Mouse (Mus musculus): ENCODE data around the gene Polr1d. TPM values are rescaled to one million over a fixed set of nuclear protein-coding genes. Genes with fewer than 3 reads are reported as not detected.
A peak's percentile ranks its signal among the peaks of the same experiment; 100 is the strongest.

Gene Polr1d
- polyA plus RNA-seq, 1 experiment from 2014 or later = 114 TPM

- Histone ChIP-seq H3K9me3 (no peaks in the 10 kb centered on the region), H3K27me3 (no peaks in the 10 kb centered on the region), H3K4me2 (replicated peaks) (no peak overlapping the region), H3K36me3 (no peaks in the 10 kb centered on the region), H3K4me3 (no peak overlapping the region), H3K4me1 (peaks cover 4% of the 10 kb centered on the region), H3K9ac (replicated peaks) (no peak overlapping the region), H3K27ac (replicated peaks) (no peak overlapping the region)
- 93% methylated on average over 9 of the region's 9 CpGs for WGBS
- ATAC-seq (replicated peaks) = no peak
These were observed 19.0 kb upstream of the Polr1d start for GRCm38 (mm10) chr5:147057626-147058414.

DNA sequence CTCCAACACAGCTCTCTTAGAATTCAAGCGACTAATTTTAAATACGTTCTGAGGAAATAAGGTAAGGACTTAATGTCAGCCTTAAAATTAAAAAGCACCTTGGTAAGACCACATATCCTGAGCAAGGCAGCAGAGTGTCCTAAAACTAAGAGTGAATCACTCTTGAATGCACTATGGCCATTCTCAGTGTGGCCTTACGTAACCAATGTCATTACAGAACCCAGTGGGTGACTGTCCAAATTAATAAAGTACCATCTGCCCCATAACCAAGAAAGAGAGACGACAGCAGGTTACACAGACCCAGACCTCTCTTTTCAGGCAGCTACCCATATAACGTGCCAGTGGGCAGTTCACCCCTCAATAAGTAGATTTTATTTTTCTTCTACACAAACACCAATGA, 18.2 kb upstream of the Polr1d start:
- H3K4me3 ChIP-seq = no peak overlapping the region
- H3K36me3 ChIP-seq = no peaks in the 10 kb centered on the region
- H3K4me2 ChIP-seq (replicated peaks) = no peak overlapping the region
- H3K4me1 ChIP-seq = peaks cover 4% of the 10 kb centered on the region
- H3K27me3 ChIP-seq = no peaks in the 10 kb centered on the region
- H3K9ac ChIP-seq (replicated peaks) = no peak overlapping the region
- ATAC-seq (replicated peaks) = no peak
- H3K27ac ChIP-seq (replicated peaks) = no peak overlapping the region
- H3K9me3 ChIP-seq = no peaks in the 10 kb centered on the region
- WGBS = 93% methylated on average over 5 of the region's 5 CpGs

DNA sequence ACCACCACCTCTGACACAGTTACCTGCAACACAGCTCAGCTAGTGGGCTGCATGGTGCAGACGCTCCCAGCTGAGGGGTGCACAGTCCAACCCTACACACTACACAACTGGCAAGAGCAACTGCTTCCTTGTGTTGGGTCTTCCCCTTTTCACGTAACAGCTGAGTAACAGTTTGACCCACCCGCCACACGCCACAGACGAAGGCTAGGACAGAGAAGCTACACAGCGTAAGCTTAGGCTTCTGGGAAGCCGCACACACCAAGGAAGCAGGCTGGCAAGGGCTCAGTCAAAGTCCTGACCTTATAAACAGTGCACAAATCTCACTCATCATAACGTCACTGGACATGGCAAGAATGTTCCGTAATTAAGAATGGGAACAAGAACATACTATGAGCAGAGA, 17.5 kb upstream of the Polr1d start:
- Histone ChIP-seq H3K4me2 (replicated peaks) (no peak overlapping the region), H3K27me3 (no peaks in the 10 kb centered on the region), H3K27ac (replicated peaks) (no peak overlapping the region), H3K9ac (replicated peaks) (no peak overlapping the region), H3K4me3 (no peak overlapping the region), H3K9me3 (no peaks in the 10 kb centered on the region), H3K4me1 (peaks cover 4% of the 10 kb centered on the region), H3K36me3 (no peaks in the 10 kb centered on the region)
- ATAC-seq (replicated peaks) = no peak
- 86% methylated on average over 9 of the region's 9 CpGs for WGBS

DNA sequence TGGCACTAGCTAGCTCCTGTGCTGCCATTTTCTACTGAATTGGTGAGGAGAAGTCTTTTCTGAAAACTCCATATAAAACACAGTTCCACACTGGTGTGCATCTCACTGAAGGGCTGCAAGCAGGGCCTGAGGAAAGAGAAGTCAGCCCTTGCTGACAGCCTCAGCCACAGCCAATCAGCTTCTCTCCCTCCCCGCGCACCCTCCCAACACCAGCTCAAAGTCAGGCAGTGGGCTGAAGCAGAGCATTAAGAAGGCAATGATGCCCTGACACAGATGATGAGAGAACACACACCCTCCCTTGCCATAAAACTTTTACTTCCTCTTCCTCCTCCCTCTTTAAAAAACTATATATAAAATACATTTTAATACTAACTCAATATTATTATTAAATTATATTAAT, 16.8 kb upstream of the Polr1d start:
- Histone ChIP-seq H3K4me3 (no peak overlapping the region), H3K4me2 (replicated peaks) (no peak overlapping the region), H3K27ac (replicated peaks) (no peak overlapping the region), H3K9ac (replicated peaks) (no peak overlapping the region), H3K9me3 (no peaks in the 10 kb centered on the region), H3K27me3 (no peaks in the 10 kb centered on the region), H3K36me3 (no peaks in the 10 kb centered on the region), H3K4me1 (0 out of 2 replicates have a peak, but pooled peaks cover under 1% of the 10 kb centered on the region)
- ATAC-seq (replicated peaks) = no peak
- 85% methylated on average over 2 of the region's 2 CpGs for WGBS

DNA sequence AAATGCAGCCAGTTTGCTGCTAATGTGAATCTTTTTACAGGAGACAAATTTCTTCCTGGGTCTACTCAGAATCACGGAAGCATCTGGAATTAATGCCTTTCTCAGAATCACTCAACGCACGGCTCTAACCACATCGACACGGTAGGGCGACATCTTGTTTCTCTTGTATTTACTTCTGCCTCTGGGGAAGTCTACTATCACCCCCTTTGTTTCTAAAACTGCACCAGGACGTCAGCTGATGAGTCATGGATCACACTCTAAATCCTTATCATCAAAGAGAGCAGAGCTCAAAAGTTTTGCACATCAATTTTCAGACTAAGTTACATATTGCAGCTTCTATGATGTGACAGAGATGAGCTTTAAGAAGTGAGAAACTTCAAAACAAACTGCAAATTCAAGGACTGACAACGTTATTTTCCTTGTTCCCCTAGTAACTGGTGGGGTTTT, 13.6 kb upstream of the Polr1d start:
- no peak overlapping the region for H3K27ac ChIP-seq (replicated peaks)
- H3K27me3 ChIP-seq = no peaks in the 10 kb centered on the region
- no peak for ATAC-seq (replicated peaks)
- H3K4me3 ChIP-seq = no peak overlapping the region
- no peaks in the 10 kb centered on the region for H3K36me3 ChIP-seq
- no peaks in the 10 kb centered on the region for H3K4me1 ChIP-seq
- H3K9ac ChIP-seq (replicated peaks) = no peak overlapping the region
- WGBS = 77% methylated on average over 8 of the region's 8 CpGs
- no peaks in the 10 kb centered on the region for H3K9me3 ChIP-seq
- H3K4me2 ChIP-seq (replicated peaks) = no peak overlapping the region

DNA sequence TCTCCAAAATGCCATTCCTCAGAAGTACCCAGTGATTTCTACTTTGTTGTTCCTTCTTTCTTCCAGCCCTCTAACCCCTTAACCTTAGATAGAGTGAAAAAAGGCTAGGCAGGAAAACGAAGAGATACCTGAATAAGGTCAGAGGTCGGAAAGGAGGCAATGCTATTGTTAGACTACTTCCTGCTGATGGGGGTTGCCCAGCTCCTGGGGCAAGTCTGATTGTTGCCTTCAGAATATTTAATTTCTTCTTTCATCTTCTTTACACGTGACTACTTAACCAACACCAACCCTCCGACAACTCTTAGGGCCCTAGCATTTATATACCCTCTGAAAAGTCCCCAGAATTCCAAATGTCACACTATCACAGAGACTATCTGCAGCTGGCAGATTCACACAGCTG, 10.7 kb upstream of the Polr1d start:
- H3K27ac ChIP-seq (replicated peaks) = no peak overlapping the region
- WGBS = 52% methylated on average over 4 of the region's 4 CpGs
- no peak overlapping the region for H3K9ac ChIP-seq (replicated peaks)
- H3K27me3 ChIP-seq = no peaks in the 10 kb centered on the region
- ATAC-seq (replicated peaks) = no peak
- H3K4me2 ChIP-seq (replicated peaks) = no peak overlapping the region
- H3K36me3 ChIP-seq = no peaks in the 10 kb centered on the region
- no peaks in the 10 kb centered on the region for H3K9me3 ChIP-seq
- H3K4me1 ChIP-seq = peaks cover 12% of the 10 kb centered on the region; the same call in 1 of the 2 replicates
- no peak overlapping the region for H3K4me3 ChIP-seq

DNA sequence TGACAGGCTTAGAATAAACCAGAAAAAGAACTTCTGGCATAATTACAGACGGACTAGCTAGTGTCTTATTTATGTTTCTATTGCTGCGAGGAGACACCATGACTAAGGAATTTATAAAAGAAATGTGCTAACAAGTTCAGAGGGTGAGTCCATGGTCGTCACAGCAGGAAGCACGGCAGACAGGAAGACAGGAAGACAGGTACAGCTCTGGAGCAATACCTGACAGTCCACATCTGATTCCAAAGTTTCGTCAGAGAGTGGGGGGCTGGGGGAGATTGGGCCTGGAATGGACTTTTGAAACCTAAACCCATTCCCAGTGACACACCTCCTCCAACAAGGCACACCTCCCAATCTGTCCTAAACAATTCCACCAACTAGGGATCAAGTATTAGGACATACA, 9.9 kb upstream of the Polr1d start:
- WGBS = 72% methylated on average over 5 of the region's 5 CpGs
- ATAC-seq (replicated peaks) = no peak
- Histone ChIP-seq H3K27ac (replicated peaks) (no peak overlapping the region), H3K27me3 (no peaks in the 10 kb centered on the region), H3K9ac (replicated peaks) (no peak overlapping the region), H3K36me3 (no peaks in the 10 kb centered on the region), H3K4me2 (replicated peaks) (no peak overlapping the region), H3K4me3 (no peak overlapping the region), H3K4me1 (peaks cover 12% of the 10 kb centered on the region; the same call in 1 of the 2 replicates), H3K9me3 (no peaks in the 10 kb centered on the region)

GRCm38 (mm10) chr5:147068876-147069275, 8.0 kb upstream of the Polr1d start:
- Histone ChIP-seq H3K4me1 (peaks cover 12% of the 10 kb centered on the region; the same call in 1 of the 2 replicates), H3K27ac (replicated peaks) (peak overlapping the region; percentile 43; the same call in 1 of the 2 replicates), H3K9ac (replicated peaks) (no peak overlapping the region), H3K4me3 (no peak overlapping the region), H3K4me2 (replicated peaks) (no peak overlapping the region), H3K36me3 (no peaks in the 10 kb centered on the region), H3K9me3 (no peaks in the 10 kb centered on the region), H3K27me3 (no peaks in the 10 kb centered on the region)
- 59% methylated on average over 5 of the region's 5 CpGs for WGBS
- ATAC-seq (replicated peaks) = peak; percentile 89

GRCm38 (mm10) chr5:147070791-147071516, 5.9 kb upstream of the Polr1d start:
- H3K4me3 ChIP-seq = no peak overlapping the region
- 73% methylated on average over 16 of the region's 16 CpGs for WGBS
- H3K27me3 ChIP-seq = no peaks in the 10 kb centered on the region
- no peak for ATAC-seq (replicated peaks)
- no peaks in the 10 kb centered on the region for H3K36me3 ChIP-seq
- no peak overlapping the region for H3K9ac ChIP-seq (replicated peaks)
- no peaks in the 10 kb centered on the region for H3K9me3 ChIP-seq
- no peak overlapping the region for H3K4me2 ChIP-seq (replicated peaks)
- peaks cover 20% of the 10 kb centered on the region for H3K4me1 ChIP-seq
- H3K27ac ChIP-seq (replicated peaks) = no peak overlapping the region

- ATAC-seq (replicated peaks) = no peak
These were observed 5.0 kb upstream of the Polr1d start for GRCm38 (mm10) chr5:147071886-147072285.

GRCm38 (mm10) chr5:147073805-147074204, 3.0 kb upstream of the Polr1d start:
- 84% methylated on average over 6 of the region's 6 CpGs for WGBS

More at GRCm38 (mm10) chr5:147071886-147072285, 5.0 kb upstream of the Polr1d start:
- H3K27ac ChIP-seq (replicated peaks) = no peak overlapping the region
- WGBS = 67% methylated on average over 4 of the region's 4 CpGs
- H3K36me3 ChIP-seq = no peaks in the 10 kb centered on the region
- H3K4me2 ChIP-seq (replicated peaks) = no peak overlapping the region
- no peak overlapping the region for H3K9ac ChIP-seq (replicated peaks)
- no peaks in the 10 kb centered on the region for H3K27me3 ChIP-seq
- peaks cover 21% of the 10 kb centered on the region for H3K4me1 ChIP-seq
- no peaks in the 10 kb centered on the region for H3K9me3 ChIP-seq
- H3K4me3 ChIP-seq = no peak overlapping the region

More at GRCm38 (mm10) chr5:147073805-147074204, 3.0 kb upstream of the Polr1d start:
- Histone ChIP-seq H3K36me3 (no peaks in the 10 kb centered on the region), H3K27ac (replicated peaks) (no peak overlapping the region), H3K4me3 (no peak overlapping the region), H3K4me2 (replicated peaks) (no peak overlapping the region), H3K9me3 (no peaks in the 10 kb centered on the region), H3K4me1 (peaks cover 28% of the 10 kb centered on the region), H3K27me3 (no peaks in the 10 kb centered on the region), H3K9ac (replicated peaks) (no peak overlapping the region)
- no peak for ATAC-seq (replicated peaks)
